Mouse (Mus musculus) kidney, postnatal 14 days (tissue): Measurements from ENCODE around the gene Gpha2.

ENCODE experiments used
- DNase-seq: peaks from one replicate; pipeline ENCODE4 v3.0.0; 2022; ENCODE audit warnings: mixed read lengths

The Gpha2 gene

GRCm38 (mm10) chr19:6273998-6274608, 47.9 kb downstream of the Gpha2 start:
- no peak for DNase-seq

GRCm38 (mm10) chr19:6275740-6276389, 49.7 kb downstream of the Gpha2 start:
- no peak for DNase-seq

- DNase-seq, result peak; percentile 99
Observed at GRCm38 (mm10) chr19:6276426-6277421, 50.5 kb downstream of the Gpha2 start, which contains the start of gene Ehd1. Gene Ehd1 (plus strand): TSS chr19:6276725.
